Mouse (Mus musculus) hindbrain, embryonic 15.5 days (tissue): ENCODE measurements around the gene Cdh13. TPM values are rescaled to one million over a fixed set of nuclear protein-coding genes. Genes with fewer than 3 reads are reported as not detected.

Source experiments
- ATAC-seq: fragments of 200-750 bp; cut with Nextera tagmentation; 2 replicates; pipeline ENCODE4 v1.8.0; 2017; ENCODE audit warnings: low read depth, moderate number of reproducible peaks, moderate TSS enrichment; ENCODE audit not compliant: low FRiP score
- H3K27ac ChIP-seq: fragments of 300-500 bp; sonication (generic); replicated peaks from 2 replicates; pipeline ENCODE4 v1.5.1; 2015; ENCODE audit warnings: mild to moderate bottlenecking, inconsistent platforms
- H3K27me3 ChIP-seq: fragments of 300-500 bp; sonication (generic); 2 replicates; pipeline ENCODE4 v1.6.1; 2015; ENCODE audit warnings: control low read depth, inconsistent platforms
- H3K36me3 ChIP-seq: fragments of 300-500 bp; sonication (generic); 2 replicates; pipeline ENCODE4 v1.6.1; 2015; ENCODE audit warnings: control low read depth, inconsistent platforms
- H3K4me1 ChIP-seq: fragments of 300-500 bp; sonication (generic); replicated peaks from 2 replicates; pipeline ENCODE4 v1.6.1; 2015; ENCODE audit warnings: control low read depth, inconsistent platforms
- H3K4me2 ChIP-seq: fragments of 300-500 bp; sonication (generic); 2 replicates; pipeline ENCODE4 v1.6.1; 2015; ENCODE audit warnings: moderate library complexity, mild to moderate bottlenecking, inconsistent platforms
- H3K4me3 ChIP-seq: fragments of 300-500 bp; sonication (generic); 2 replicates; pipeline ENCODE4 v1.5.1; 2015; ENCODE audit warnings: mild to moderate bottlenecking, inconsistent platforms
- H3K9ac ChIP-seq: fragments of 300-500 bp; sonication (generic); 2 replicates; pipeline ENCODE4 v1.6.1; 2015; ENCODE audit warnings: inconsistent platforms
- H3K9me3 ChIP-seq: fragments of 300-500 bp; sonication (generic); 2 replicates; pipeline ENCODE4 v1.6.1; 2016; ENCODE audit warnings: control low read depth, inconsistent platforms
- WGBS: fragments of 180-500 bp; shearing (Covaris S2); methylation state at CpG from one replicate; pipeline ENCODE4 v1.1.7; 2015; 5-methylcytosine and 5-hydroxymethylcytosine counted together
- polyA plus RNA-seq: library from polyadenylated mRNA; unstranded; fragments of >200 nt; fragmentation: Nextera tagmentation; extraction: Ambion mirVana; gene quantifications from 2 replicates; pipeline ENCODE4 v1.2.1, GENCODE M21; 2015

Cdh13 gene
- polyA plus RNA-seq, 1 experiment from 2014 or later = 112 TPM

GRCm38 (mm10) chr8:118488735-118489134 is 205.2 kb downstream of the Cdh13 start:
- no peak for ATAC-seq
- no peaks in the 10 kb centered on the region for H3K36me3 ChIP-seq
- 11% methylated on average over 4 of the region's 4 CpGs for WGBS
- no peak overlapping the region for H3K4me2 ChIP-seq
- H3K4me3 ChIP-seq = no peak overlapping the region
- no peaks in the 10 kb centered on the region for H3K27me3 ChIP-seq
- H3K9me3 ChIP-seq = no peaks in the 10 kb centered on the region
- no peaks in the 10 kb centered on the region for H3K4me1 ChIP-seq
- no peak overlapping the region for H3K9ac ChIP-seq
- no peak overlapping the region for H3K27ac ChIP-seq

GRCm38 (mm10) chr8:118502509-118502908 is 219.0 kb downstream of the Cdh13 start:
- WGBS = 62% methylated on average over 8 of the region's 8 CpGs
- ATAC-seq = 0 out of 2 replicates have a peak, but pooled peaks have one; percentile 11
- Histone ChIP-seq H3K4me2 (no peak overlapping the region), H3K4me1 (peaks cover 13% of the 10 kb centered on the region), H3K9me3 (no peaks in the 10 kb centered on the region), H3K27me3 (no peaks in the 10 kb centered on the region), H3K9ac (no peak overlapping the region), H3K27ac (no peak overlapping the region), H3K4me3 (no peak overlapping the region), H3K36me3 (no peaks in the 10 kb centered on the region)

- H3K4me2 ChIP-seq = no peak overlapping the region
- H3K4me1 ChIP-seq = peaks cover 8% of the 10 kb centered on the region; the same call in 1 of the 2 replicates
- 94% methylated on average over 5 of the region's 5 CpGs for WGBS
- no peak overlapping the region for H3K9ac ChIP-seq
- no peak for ATAC-seq
- H3K27ac ChIP-seq = no peak overlapping the region
- H3K9me3 ChIP-seq = no peaks in the 10 kb centered on the region
- no peaks in the 10 kb centered on the region for H3K36me3 ChIP-seq
- H3K27me3 ChIP-seq = no peaks in the 10 kb centered on the region
- no peak overlapping the region for H3K4me3 ChIP-seq
Observed at GRCm38 (mm10) chr8:118509426-118509825, 225.9 kb downstream of the Cdh13 start.

- no peak overlapping the region for H3K4me2 ChIP-seq
- H3K36me3 ChIP-seq = no peaks in the 10 kb centered on the region
- WGBS = 34% methylated on average over 6 of the region's 6 CpGs
- no peak overlapping the region for H3K9ac ChIP-seq
- H3K4me1 ChIP-seq = peaks cover 25% of the 10 kb centered on the region
- no peak overlapping the region for H3K4me3 ChIP-seq
- H3K9me3 ChIP-seq = no peaks in the 10 kb centered on the region
- no peaks in the 10 kb centered on the region for H3K27me3 ChIP-seq
- ATAC-seq = no peak
- H3K27ac ChIP-seq = no peak overlapping the region
Observed at GRCm38 (mm10) chr8:118513259-118513658, 229.7 kb downstream of the Cdh13 start.

- WGBS = 86% methylated on average over 5 of the region's 6 CpGs
- H3K36me3 ChIP-seq = no peaks in the 10 kb centered on the region
- H3K27ac ChIP-seq = no peak overlapping the region
- no peaks in the 10 kb centered on the region for H3K27me3 ChIP-seq
- H3K9ac ChIP-seq = no peak overlapping the region
- no peak overlapping the region for H3K4me3 ChIP-seq
- no peak overlapping the region for H3K4me2 ChIP-seq
- H3K9me3 ChIP-seq = no peaks in the 10 kb centered on the region
- ATAC-seq = no peak
- H3K4me1 ChIP-seq = peaks cover 33% of the 10 kb centered on the region
Observed at GRCm38 (mm10) chr8:118515616-118516015, 232.1 kb downstream of the Cdh13 start.

GRCm38 (mm10) chr8:118517071-118517470 is 233.5 kb downstream of the Cdh13 start:
- H3K36me3 ChIP-seq = no peaks in the 10 kb centered on the region
- H3K27me3 ChIP-seq = no peaks in the 10 kb centered on the region
- H3K27ac ChIP-seq = no peak overlapping the region
- H3K9me3 ChIP-seq = no peaks in the 10 kb centered on the region
- 47% methylated on average over 4 of the region's 4 CpGs for WGBS
- ATAC-seq = no peak
- peaks cover 33% of the 10 kb centered on the region for H3K4me1 ChIP-seq
- H3K4me2 ChIP-seq = no peak overlapping the region
- H3K4me3 ChIP-seq = no peak overlapping the region
- no peak overlapping the region for H3K9ac ChIP-seq

GRCm38 (mm10) chr8:118518030-118518741 is 234.7 kb downstream of the Cdh13 start:
- 58% methylated on average over 13 of the region's 13 CpGs for WGBS
- Histone ChIP-seq H3K9ac (no peak overlapping the region), H3K4me2 (no peak overlapping the region), H3K4me1 (peaks cover 32% of the 10 kb centered on the region), H3K27me3 (no peaks in the 10 kb centered on the region), H3K36me3 (no peaks in the 10 kb centered on the region), H3K4me3 (no peak overlapping the region), H3K27ac (no peak overlapping the region), H3K9me3 (no peaks in the 10 kb centered on the region)
- no peak for ATAC-seq

- no peak overlapping the region for H3K4me3 ChIP-seq
- no peaks in the 10 kb centered on the region for H3K36me3 ChIP-seq
- peaks cover 27% of the 10 kb centered on the region for H3K4me1 ChIP-seq
- H3K9ac ChIP-seq = no peak overlapping the region
- no peaks in the 10 kb centered on the region for H3K27me3 ChIP-seq
- no peak for ATAC-seq
- H3K27ac ChIP-seq = no peak overlapping the region
- H3K9me3 ChIP-seq = no peaks in the 10 kb centered on the region
- H3K4me2 ChIP-seq = no peak overlapping the region
- 29% methylated on average over 3 of the region's 3 CpGs for WGBS
Observed at GRCm38 (mm10) chr8:118518742-118519102, 235.2 kb downstream of the Cdh13 start.

- H3K9me3 ChIP-seq = no peaks in the 10 kb centered on the region
- H3K9ac ChIP-seq = no peak overlapping the region
- H3K4me1 ChIP-seq = 0 out of 2 replicates have a peak, but pooled peaks cover 3% of the 10 kb centered on the region
- no peak overlapping the region for H3K4me3 ChIP-seq
- H3K4me2 ChIP-seq = no peak overlapping the region
- H3K27ac ChIP-seq = no peak overlapping the region
- no peaks in the 10 kb centered on the region for H3K27me3 ChIP-seq
- WGBS = 84% methylated on average over 1 of the region's 1 CpGs
- no peak for ATAC-seq
- H3K36me3 ChIP-seq = no peaks in the 10 kb centered on the region
Observed at GRCm38 (mm10) chr8:118523922-118524321, 240.4 kb downstream of the Cdh13 start.

GRCm38 (mm10) chr8:118538816-118539558 is 255.5 kb downstream of the Cdh13 start:
- H3K4me2 ChIP-seq = no peak overlapping the region
- WGBS = 47% methylated on average over 8 of the region's 8 CpGs
- H3K4me1 ChIP-seq = peaks cover 8% of the 10 kb centered on the region
- H3K27ac ChIP-seq = no peak overlapping the region
- no peak overlapping the region for H3K9ac ChIP-seq
- H3K27me3 ChIP-seq = 0 out of 2 replicates have a peak, but pooled peaks cover 4% of the 10 kb centered on the region
- H3K36me3 ChIP-seq = no peaks in the 10 kb centered on the region
- no peaks in the 10 kb centered on the region for H3K9me3 ChIP-seq
- ATAC-seq = no peak
- H3K4me3 ChIP-seq = no peak overlapping the region

- 15% methylated on average over 5 of the region's 5 CpGs for WGBS
- H3K9me3 ChIP-seq = no peaks in the 10 kb centered on the region
- peaks cover 8% of the 10 kb centered on the region for H3K4me1 ChIP-seq
- H3K4me2 ChIP-seq = no peak overlapping the region
- H3K36me3 ChIP-seq = no peaks in the 10 kb centered on the region
- ATAC-seq = no peak
- H3K27me3 ChIP-seq = 0 out of 2 replicates have a peak, but pooled peaks cover 4% of the 10 kb centered on the region
- H3K27ac ChIP-seq = no peak overlapping the region
- no peak overlapping the region for H3K9ac ChIP-seq
- H3K4me3 ChIP-seq = no peak overlapping the region
Observed at GRCm38 (mm10) chr8:118539559-118539819, 256.0 kb downstream of the Cdh13 start.

GRCm38 (mm10) chr8:118539941-118540340 is 256.4 kb downstream of the Cdh13 start:
- peaks cover 8% of the 10 kb centered on the region for H3K4me1 ChIP-seq
- no peak overlapping the region for H3K9ac ChIP-seq
- no peak overlapping the region for H3K4me3 ChIP-seq
- no peaks in the 10 kb centered on the region for H3K9me3 ChIP-seq
- no peaks in the 10 kb centered on the region for H3K36me3 ChIP-seq
- no peak overlapping the region for H3K4me2 ChIP-seq
- no peak for ATAC-seq
- H3K27me3 ChIP-seq = 0 out of 2 replicates have a peak, but pooled peaks cover 4% of the 10 kb centered on the region
- 48% methylated on average over 4 of the region's 4 CpGs for WGBS
- H3K27ac ChIP-seq = no peak overlapping the region
